Mouse (Mus musculus) C2C12 (cell line): ENCODE measurements around the gene Enox1.

ENCODE experiments used
- CEBPB ChIP-seq: IDR thresholded peaks from one replicate; pipeline ENCODE4 v1.6.1; 2011; ENCODE audit warnings: low read depth, mild to moderate bottlenecking, control low read depth, moderate library complexity
- CTCF ChIP-seq: IDR thresholded peaks from one replicate; pipeline ENCODE4 v1.5.1; 2011; ENCODE audit not compliant: control insufficient read depth, insufficient read depth, insufficient read length
- FOSL1 ChIP-seq: IDR thresholded peaks from one replicate; pipeline ENCODE4 v1.8.0; 2011; ENCODE audit warnings: mild to moderate bottlenecking, low read length; ENCODE audit not compliant: poor library complexity, insufficient read depth, severe bottlenecking
- MAX ChIP-seq: IDR thresholded peaks from one replicate; pipeline ENCODE4 v1.6.1; 2011; ENCODE audit warnings: mild to moderate bottlenecking, control low read depth
- MYOD1 ChIP-seq: IDR thresholded peaks from one replicate; pipeline ENCODE4 v1.6.1; 2011; ENCODE audit warnings: low read depth; ENCODE audit not compliant: control insufficient read depth, insufficient read length
- MYOG ChIP-seq: IDR thresholded peaks from one replicate; pipeline ENCODE4 v1.6.1; 2011; ENCODE audit not compliant: control insufficient read depth, insufficient read length; ENCODE audit errors: extremely low read depth
- USF1 ChIP-seq: IDR thresholded peaks from one replicate; pipeline ENCODE4 v1.6.1; 2011; ENCODE audit warnings: low read depth, mild to moderate bottlenecking, control low read depth, moderate library complexity

DNA sequence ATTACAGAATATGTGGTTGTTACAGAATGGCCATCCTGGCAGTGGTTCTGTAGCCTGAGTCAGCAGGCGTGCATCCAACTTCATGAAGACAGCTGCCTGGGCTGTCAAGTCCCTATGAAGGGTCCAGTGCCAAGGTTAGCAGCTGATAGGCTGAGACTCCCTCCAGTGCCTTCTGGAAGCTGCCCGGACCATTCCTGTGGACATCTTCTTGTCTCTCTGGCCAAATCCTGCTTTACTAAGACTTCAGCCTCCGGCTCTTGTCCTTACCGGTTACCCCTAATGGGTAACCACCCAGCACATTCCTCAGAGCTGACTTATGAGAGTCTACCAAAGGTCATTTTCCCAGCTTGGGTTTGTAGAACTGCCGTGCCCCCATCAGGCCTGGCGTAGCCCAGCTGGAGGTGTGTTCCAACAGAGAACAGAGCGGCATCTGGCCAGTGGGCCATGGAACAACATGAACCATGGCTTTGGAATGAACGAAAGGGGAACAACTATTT lies 328.4 kb downstream of the Enox1 start:
- TF ChIP-seq CTCF (no peak), MYOD1 (peak; percentile 96), CEBPB (no peak), MYOG (no peak), MAX (no peak), FOSL1 (peak; percentile 18), USF1 (no peak)
